Mouse (Mus musculus): ENCODE measurements around the gene Tcap. TPM values are rescaled to one million over a fixed set of nuclear protein-coding genes. Genes with fewer than 3 reads are reported as not detected.

Tcap gene
- total RNA-seq, 2 experiments from 2014 or later: 1.4 to 1.6 TPM

DNA sequence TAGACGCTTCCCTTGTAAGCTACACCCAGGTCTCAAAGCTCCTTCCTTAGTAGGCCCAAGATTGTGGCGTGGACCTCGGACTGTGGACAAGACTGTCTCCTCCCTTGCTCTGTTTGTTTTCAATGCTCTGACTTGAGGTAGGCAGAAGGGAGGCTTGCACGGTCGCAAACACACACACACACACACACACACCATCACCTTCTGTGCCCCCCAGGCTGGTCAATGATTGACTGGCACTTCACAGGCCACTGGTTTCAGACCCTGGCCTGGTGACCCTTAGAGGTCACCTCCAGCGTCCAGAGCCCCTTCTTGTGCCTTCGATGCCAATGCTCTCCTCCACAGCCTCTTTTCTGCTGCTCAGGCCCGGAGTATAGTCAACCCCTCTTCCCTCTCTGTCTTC lies 25.3 kb downstream of the Tcap start:
- no peak for DNase-seq (ENCODE audit: low spot score in 2 of 2)

- no peak for DNase-seq (ENCODE audit: low spot score in 2 of 2)
Observed at GRCm38 (mm10) chr11:98409341-98409822, 25.8 kb downstream of the Tcap start.

GRCm38 (mm10) chr11:98412273-98412796 lies 28.7 kb downstream of the Tcap start, which contains the start of gene Erbb2:
Gene Erbb2, plus strand, starts transcription at chr11:98412470.
- DNase-seq (ENCODE audit: low spot score in 2 of 2): peak; percentile 22 to 32

GRCm38 (mm10) chr11:98412797-98413301 lies 29.2 kb downstream of the Tcap start:
- DNase-seq (ENCODE audit: low spot score in 2 of 2): peak in 1 of 2 experiments; percentile 21

DNA sequence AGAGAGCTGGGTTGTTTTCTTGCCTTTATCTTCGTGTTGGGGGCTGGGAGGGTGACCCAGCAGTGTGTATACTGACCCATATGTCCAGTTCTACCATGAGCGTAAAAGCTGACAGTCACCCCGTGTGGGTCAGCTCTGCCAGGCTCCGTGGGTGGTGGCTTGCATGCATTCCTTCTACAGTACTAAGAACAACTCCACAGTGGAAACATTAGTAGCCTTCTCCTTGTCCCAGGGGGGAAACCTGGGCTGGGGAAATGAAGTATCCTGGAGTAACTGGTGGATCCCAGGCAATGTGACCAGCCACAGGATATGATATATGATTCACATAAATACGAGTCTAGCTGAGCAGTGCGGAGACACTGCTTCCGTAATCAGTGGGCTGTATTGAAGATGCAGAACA lies 30.1 kb downstream of the Tcap start:
- no peak for DNase-seq (ENCODE audit: low spot score in 2 of 2)

- DNase-seq (ENCODE audit: low spot score in 2 of 2): no peak
Observed at GRCm38 (mm10) chr11:98414162-98414561, 30.6 kb downstream of the Tcap start.

DNA sequence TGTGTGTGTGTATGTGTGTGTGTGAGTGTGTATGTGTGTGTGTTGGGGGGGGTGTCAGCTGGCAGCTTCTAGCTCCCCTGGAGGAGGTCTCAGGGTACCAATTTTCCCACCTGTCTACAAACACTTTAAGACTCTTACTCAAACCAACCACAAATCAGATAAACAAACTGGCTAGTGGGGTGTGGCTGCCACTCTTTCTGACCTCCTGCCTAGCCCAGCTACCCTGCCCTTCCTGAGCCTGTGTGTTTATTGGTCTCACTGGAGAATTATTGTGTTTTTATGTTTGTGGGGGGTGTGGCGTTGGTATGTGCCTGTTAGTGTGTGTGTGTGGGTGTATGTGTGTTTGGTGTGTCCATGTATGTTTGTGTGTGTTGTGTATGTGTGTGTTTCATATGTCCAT lies 33.5 kb downstream of the Tcap start:
- no peak for DNase-seq (ENCODE audit: low spot score in 2 of 2)

DNA sequence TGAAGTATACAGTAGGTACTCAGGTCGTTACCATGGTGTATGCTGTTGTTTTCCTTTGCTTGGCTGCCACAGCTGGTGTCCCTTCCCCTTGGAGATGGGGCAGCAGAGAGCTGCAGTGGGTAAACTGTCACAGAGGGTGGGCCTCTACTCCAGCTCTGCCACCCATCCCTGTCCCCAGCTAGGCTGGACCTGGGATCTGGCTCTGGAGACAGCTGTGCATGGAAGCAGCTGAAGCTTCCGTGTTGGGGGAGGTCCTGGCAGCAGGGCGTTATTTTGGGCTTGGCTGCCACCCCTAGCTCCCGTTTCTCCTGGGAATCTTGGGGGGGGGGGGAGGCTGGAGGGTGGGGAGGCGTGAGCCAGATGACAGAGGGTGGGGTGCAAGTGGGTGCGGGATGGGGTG lies 34.7 kb downstream of the Tcap start:
- no peak for DNase-seq (ENCODE audit: low spot score in 2 of 2)

- DNase-seq (ENCODE audit: low spot score in 2 of 2): no peak
Observed at GRCm38 (mm10) chr11:98418939-98419547, 35.4 kb downstream of the Tcap start.

GRCm38 (mm10) chr11:98426592-98426991 lies 43.0 kb downstream of the Tcap start:
- DNase-seq (ENCODE audit: low spot score in 2 of 2): no peak

DNA sequence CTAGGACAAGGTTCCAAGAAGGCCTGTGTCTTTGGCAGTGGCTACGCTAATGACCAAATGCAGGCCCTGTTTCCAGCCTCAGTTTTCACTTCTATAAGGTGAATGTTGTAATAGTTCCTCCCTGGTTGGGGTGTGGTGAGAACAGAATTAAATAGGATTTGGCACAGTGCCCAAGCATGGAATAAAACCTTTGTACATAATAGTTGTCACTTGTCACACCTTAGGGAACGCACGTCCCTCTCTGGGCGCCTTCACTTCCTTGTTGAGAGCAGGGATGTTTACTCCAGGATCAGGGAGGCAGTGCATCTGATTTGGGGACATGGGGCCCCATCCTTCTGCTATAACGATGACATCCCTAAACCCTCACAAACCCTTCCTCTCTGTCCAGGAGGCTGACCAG lies 44.8 kb downstream of the Tcap start:
- no peak for DNase-seq (ENCODE audit: low spot score in 2 of 2)

DNA sequence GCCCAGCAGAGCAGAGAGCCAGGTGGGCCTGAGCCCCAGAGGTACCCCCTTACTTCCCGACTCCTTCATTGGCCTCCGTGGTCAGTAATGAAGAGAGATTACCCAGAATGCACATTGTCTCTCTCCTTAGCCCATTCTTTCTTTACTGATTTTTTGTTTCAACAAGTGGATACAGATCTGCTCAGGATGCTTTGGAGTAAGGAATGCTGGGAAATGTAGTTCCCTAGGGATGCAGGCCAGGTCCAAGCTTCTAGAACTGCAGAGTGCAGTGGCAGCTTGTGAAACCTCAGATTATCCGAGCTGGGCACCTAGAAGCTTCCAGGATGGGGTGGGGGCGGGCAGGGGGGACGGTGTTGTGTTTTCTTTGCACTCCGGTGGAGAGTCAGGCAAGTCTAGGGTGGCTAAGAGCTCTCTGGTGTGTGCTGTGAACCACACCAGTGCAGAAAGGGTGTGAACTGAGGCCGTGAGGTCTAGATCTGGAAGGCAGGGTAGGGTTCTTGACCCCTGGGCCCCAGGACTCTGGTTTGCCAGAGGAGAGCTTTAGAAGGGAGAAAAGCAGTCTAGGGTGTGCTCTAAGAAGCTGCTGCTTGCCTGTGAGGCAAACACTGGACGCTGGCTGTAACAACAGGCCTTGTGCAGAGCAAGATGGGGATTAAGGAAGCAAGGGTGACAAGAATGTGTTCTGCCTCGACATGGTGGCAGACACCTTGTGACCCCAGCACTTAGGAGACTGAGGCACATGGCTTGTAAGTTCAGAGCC lies 48.3 kb downstream of the Tcap start:
- DNase-seq (ENCODE audit: low spot score in 2 of 2): no peak

Other genes starting within 250 kb of the Tcap start
- gene Fbxl20, start 233.4 kb upstream of the Tcap start, total RNA-seq (2021): 10 to 100 TPM; 27.8 to 32.0 TPM
- 10 to 100 TPM; 48.6 to 50.2 TPM for gene Med1, start 190.5 kb upstream of the Tcap start, total RNA-seq (2021)
- gene Cdk12, start 180.8 kb upstream of the Tcap start, total RNA-seq (2021): 10 to 100 TPM; 34.1 to 36.5 TPM
- 100 to 1,000 TPM; 114 to 118 TPM for gene Neurod2, start 54.2 kb upstream of the Tcap start, total RNA-seq (2021)
- 10 to 100 TPM; 17.5 to 24.1 TPM for gene Ppp1r1b, start 35.4 kb upstream of the Tcap start, total RNA-seq (2021)
- 10 to 100 TPM; 19.2 to 19.5 TPM for gene Stard3, start 25.4 kb upstream of the Tcap start, total RNA-seq (2021)
- not detected for gene Pnmt, start 2.6 kb downstream of the Tcap start, total RNA-seq (2021)
- 10 to 100 TPM in 1 of 2 experiments, 1 to 10 TPM in 1; 8.9 to 10.1 TPM for gene Pgap3, start 16.7 kb downstream of the Tcap start, total RNA-seq (2021)
- 1 to 10 TPM; 3.3 to 4.2 TPM for gene Erbb2, start 28.7 kb downstream of the Tcap start, total RNA-seq (2021)
- 100 to 1,000 TPM; 108 to 110 TPM for gene Mien1, start 55.2 kb downstream of the Tcap start, total RNA-seq (2021)
- gene Grb7, start 62.6 kb downstream of the Tcap start, total RNA-seq (2021): 1 to 10 TPM; 1.0 to 1.8 TPM
- gene Ikzf3, start 162.2 kb downstream of the Tcap start, total RNA-seq (2021): not detected
- not detected for gene Zpbp2, start 167.3 kb downstream of the Tcap start, total RNA-seq (2021)
- gene Ormdl3, start 203.6 kb downstream of the Tcap start, total RNA-seq (2021): 10 to 100 TPM; 53.6 to 56.9 TPM
- not detected for gene Lrrc3c, start 214.5 kb downstream of the Tcap start, total RNA-seq (2021)
- 10 to 100 TPM; 14.1 to 17.2 TPM for gene Gm12355, start 241.8 kb downstream of the Tcap start, total RNA-seq (2021)
- under 1 TPM in 1 of 2 experiments, not detected in 1; 0.50 TPM for gene Gsdma3, start 242.5 kb downstream of the Tcap start, total RNA-seq (2021)

All from layer of hippocampus, postnatal 10 days (tissue).